Mouse (Mus musculus): Measurements from ENCODE around the gene BC030870. TPM values are rescaled to one million over a fixed set of nuclear protein-coding genes. Genes with fewer than 3 reads are reported as not detected.

The BC030870 gene
- polyA plus RNA-seq, 1 experiment from 2014 or later: not detected

DNA sequence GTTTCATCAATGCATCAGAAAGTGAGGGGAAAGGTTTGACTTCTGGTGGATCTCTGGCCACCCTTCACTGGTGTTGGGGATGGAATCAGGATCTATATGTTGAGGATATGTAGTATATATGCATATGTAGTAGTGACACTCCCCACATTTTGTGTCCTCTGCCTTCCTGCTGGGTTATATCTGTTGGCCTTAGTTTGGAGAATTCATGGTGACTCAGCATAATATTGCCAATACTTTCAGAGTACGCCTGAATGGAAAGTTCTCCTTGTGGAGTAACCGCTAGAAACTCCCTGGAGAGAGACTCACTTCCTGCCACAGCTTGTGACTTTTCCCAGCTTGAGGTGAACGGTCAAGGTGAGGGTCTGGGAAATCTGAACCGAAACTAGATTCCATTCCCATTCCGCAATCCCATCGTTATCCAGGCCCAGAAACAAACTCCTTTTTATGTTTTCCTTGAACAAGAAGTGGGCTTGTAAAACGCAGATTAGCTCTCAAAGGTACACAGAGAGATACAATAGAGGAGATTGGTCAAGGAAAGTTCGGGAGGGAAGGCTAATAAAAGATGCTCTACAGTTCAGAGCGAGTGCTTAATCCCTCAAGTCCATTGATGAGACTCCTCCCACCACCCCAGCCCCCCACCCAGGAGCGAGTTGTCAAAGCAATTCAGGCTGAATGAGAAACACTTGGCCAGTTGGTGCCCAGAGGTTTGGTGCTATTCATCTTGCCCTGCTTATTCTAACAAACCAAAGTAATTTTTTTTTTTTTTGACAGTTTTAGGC, 61.5 kb downstream of the BC030870 start:
- WGBS: 7% methylated on average over 10 of the region's 10 CpGs
- peak overlapping the region; percentile 59; the same call in 1 of the 2 replicates for H3K27ac ChIP-seq
- H3K4me3 ChIP-seq (replicated peaks): no peak overlapping the region
- ATAC-seq (ENCODE audit: low FRiP score): peak; percentile 65
- H3K36me3 ChIP-seq (replicated peaks): no peaks in the 10 kb centered on the region
- peaks cover 5% of the 10 kb centered on the region; the same call in 1 of the 2 replicates for H3K4me1 ChIP-seq
- H3K27me3 ChIP-seq: no peaks in the 10 kb centered on the region
- H3K4me2 ChIP-seq: peak overlapping the region; percentile 31
- H3K9me3 ChIP-seq: no peaks in the 10 kb centered on the region
- H3K9ac ChIP-seq: no peak overlapping the region

DNA sequence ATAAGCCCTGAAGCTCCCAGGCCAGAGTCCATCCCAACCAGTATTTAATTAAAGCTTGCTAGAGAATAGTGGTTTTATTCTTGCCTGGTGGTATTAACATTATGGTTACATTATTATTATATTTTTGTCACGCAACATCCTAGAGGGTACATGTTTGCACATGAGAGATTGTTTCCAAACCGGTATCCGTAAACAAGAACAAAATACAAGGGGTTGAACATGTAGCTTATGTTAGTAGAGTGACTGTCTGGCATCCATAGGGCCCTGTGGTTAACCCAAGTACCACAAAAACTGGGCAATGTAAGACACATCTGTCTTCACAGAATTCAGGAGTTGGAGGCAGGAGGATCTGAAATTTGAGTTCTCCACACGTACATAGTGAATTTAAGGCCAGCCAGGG, 62.3 kb downstream of the BC030870 start:
- H3K4me3 ChIP-seq (replicated peaks): no peak overlapping the region
- WGBS: 93% methylated on average over 4 of the region's 4 CpGs
- H3K27me3 ChIP-seq: no peaks in the 10 kb centered on the region
- ATAC-seq (ENCODE audit: low FRiP score): no peak
- H3K9me3 ChIP-seq: no peaks in the 10 kb centered on the region
- no peaks in the 10 kb centered on the region for H3K36me3 ChIP-seq (replicated peaks)
- H3K4me2 ChIP-seq: no peak overlapping the region
- H3K27ac ChIP-seq: no peak overlapping the region
- H3K4me1 ChIP-seq: peaks cover 5% of the 10 kb centered on the region; the same call in 1 of the 2 replicates
- H3K9ac ChIP-seq: no peak overlapping the region

GRCm38 (mm10) chr8:65065622-65066021, 63.7 kb downstream of the BC030870 start:
- WGBS: 100% methylated on average over 3 of the region's 3 CpGs
- ATAC-seq (ENCODE audit: low FRiP score): no peak
- Histone ChIP-seq H3K36me3 (replicated peaks) (no peaks in the 10 kb centered on the region), H3K4me3 (replicated peaks) (no peak overlapping the region), H3K9me3 (no peaks in the 10 kb centered on the region), H3K27me3 (no peaks in the 10 kb centered on the region), H3K4me1 (peaks cover 5% of the 10 kb centered on the region; the same call in 1 of the 2 replicates), H3K9ac (no peak overlapping the region), H3K4me2 (no peak overlapping the region), H3K27ac (no peak overlapping the region)

DNA sequence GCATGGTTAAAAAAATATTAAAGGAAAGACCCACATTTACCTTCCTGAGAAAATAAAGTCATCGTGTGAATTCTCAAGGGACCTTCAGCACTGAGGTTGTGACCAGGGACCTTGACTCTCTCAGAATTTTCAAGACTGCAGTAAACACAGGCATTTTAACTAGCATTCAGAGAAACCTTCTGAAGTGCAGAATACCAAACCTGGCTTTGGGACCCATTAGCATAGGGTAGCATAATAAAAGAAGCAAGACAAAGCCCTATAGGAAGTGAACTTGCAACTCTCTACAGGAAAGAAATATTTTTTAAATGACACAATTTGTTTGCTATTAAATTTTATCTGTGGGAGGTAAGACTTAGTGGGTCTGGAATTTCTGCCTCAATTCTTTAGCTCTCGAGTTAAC, 65.3 kb downstream of the BC030870 start:
- H3K27me3 ChIP-seq: no peaks in the 10 kb centered on the region
- H3K4me3 ChIP-seq (replicated peaks): no peak overlapping the region
- no peaks in the 10 kb centered on the region for H3K9me3 ChIP-seq
- no peak overlapping the region for H3K9ac ChIP-seq
- H3K36me3 ChIP-seq (replicated peaks): no peaks in the 10 kb centered on the region
- no peak overlapping the region for H3K27ac ChIP-seq
- no peak overlapping the region for H3K4me2 ChIP-seq
- no peak for ATAC-seq (ENCODE audit: low FRiP score)
- H3K4me1 ChIP-seq: peaks cover 5% of the 10 kb centered on the region; the same call in 1 of the 2 replicates
- 51% methylated on average over 2 of the region's 2 CpGs for WGBS

GRCm38 (mm10) chr8:65062195-65062594, 67.2 kb downstream of the BC030870 start:
- Histone ChIP-seq H3K9ac (no peak overlapping the region), H3K4me1 (no peaks in the 10 kb centered on the region), H3K4me3 (replicated peaks) (no peak overlapping the region), H3K27me3 (no peaks in the 10 kb centered on the region), H3K36me3 (replicated peaks) (no peaks in the 10 kb centered on the region), H3K9me3 (no peaks in the 10 kb centered on the region), H3K27ac (no peak overlapping the region), H3K4me2 (no peak overlapping the region)
- 70% methylated on average over 4 of the region's 4 CpGs for WGBS
- no peak for ATAC-seq (ENCODE audit: low FRiP score)

GRCm38 (mm10) chr8:65056722-65057121, 72.6 kb downstream of the BC030870 start:
- Histone ChIP-seq H3K27ac (no peak overlapping the region), H3K27me3 (no peaks in the 10 kb centered on the region), H3K4me1 (no peaks in the 10 kb centered on the region), H3K4me3 (replicated peaks) (no peak overlapping the region), H3K36me3 (replicated peaks) (no peaks in the 10 kb centered on the region), H3K9ac (no peak overlapping the region), H3K4me2 (no peak overlapping the region), H3K9me3 (no peaks in the 10 kb centered on the region)
- 92% methylated on average over 4 of the region's 4 CpGs for WGBS
- no peak for ATAC-seq (ENCODE audit: low FRiP score)

DNA sequence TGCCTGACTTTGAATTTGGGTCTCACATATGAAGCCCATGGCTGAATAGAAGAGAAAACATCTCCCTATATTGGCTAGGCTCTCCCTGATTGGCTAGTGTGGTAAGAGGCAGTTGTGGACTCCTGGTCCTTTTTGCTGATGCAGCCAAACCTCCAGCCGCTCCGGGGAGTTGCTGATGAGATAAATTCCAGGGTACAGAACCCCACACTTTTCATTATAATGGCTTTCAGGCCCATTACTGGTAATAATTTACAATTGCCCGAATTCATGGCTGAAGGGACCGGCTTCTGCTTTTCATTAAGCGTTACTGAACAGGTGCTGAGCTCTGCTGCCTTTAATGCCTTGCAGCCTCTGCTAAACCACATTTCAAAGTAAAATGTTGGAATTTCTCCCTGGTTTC, 75.4 kb downstream of the BC030870 start:
- H3K36me3 ChIP-seq (replicated peaks): no peaks in the 10 kb centered on the region
- no peak overlapping the region for H3K9ac ChIP-seq
- 71% methylated on average over 5 of the region's 5 CpGs for WGBS
- H3K27ac ChIP-seq: no peak overlapping the region
- H3K4me3 ChIP-seq (replicated peaks): no peak overlapping the region
- H3K4me2 ChIP-seq: no peak overlapping the region
- no peak for ATAC-seq (ENCODE audit: low FRiP score)
- H3K27me3 ChIP-seq: no peaks in the 10 kb centered on the region
- H3K9me3 ChIP-seq: no peaks in the 10 kb centered on the region
- H3K4me1 ChIP-seq: no peaks in the 10 kb centered on the region

GRCm38 (mm10) chr8:65053554-65053953, 75.8 kb downstream of the BC030870 start:
- no peak overlapping the region for H3K4me3 ChIP-seq (replicated peaks)
- WGBS: 90% methylated on average over 3 of the region's 3 CpGs
- no peak for ATAC-seq (ENCODE audit: low FRiP score)

GRCm38 (mm10) chr8:65047801-65048200, 81.6 kb downstream of the BC030870 start:
- H3K4me2 ChIP-seq: no peak overlapping the region
- H3K4me3 ChIP-seq (replicated peaks): no peak overlapping the region
- no peaks in the 10 kb centered on the region for H3K9me3 ChIP-seq
- peaks cover 5% of the 10 kb centered on the region; the same call in 1 of the 2 replicates for H3K4me1 ChIP-seq
- 80% methylated on average over 4 of the region's 4 CpGs for WGBS
- H3K36me3 ChIP-seq (replicated peaks): no peaks in the 10 kb centered on the region
- ATAC-seq (ENCODE audit: low FRiP score): no peak
- no peaks in the 10 kb centered on the region for H3K27me3 ChIP-seq
- H3K27ac ChIP-seq: no peak overlapping the region
- no peak overlapping the region for H3K9ac ChIP-seq

More at GRCm38 (mm10) chr8:65053554-65053953, 75.8 kb downstream of the BC030870 start:
- no peaks in the 10 kb centered on the region for H3K4me1 ChIP-seq
- H3K27ac ChIP-seq: no peak overlapping the region
- no peaks in the 10 kb centered on the region for H3K27me3 ChIP-seq
- H3K9ac ChIP-seq: no peak overlapping the region
- no peak overlapping the region for H3K4me2 ChIP-seq
- no peaks in the 10 kb centered on the region for H3K9me3 ChIP-seq
- no peaks in the 10 kb centered on the region for H3K36me3 ChIP-seq (replicated peaks)

GRCm38 (mm10) chr8:65047193-65047592, 82.2 kb downstream of the BC030870 start:
- no peak overlapping the region for H3K27ac ChIP-seq
- no peak overlapping the region for H3K9ac ChIP-seq
- H3K4me3 ChIP-seq (replicated peaks): no peak overlapping the region
- no peaks in the 10 kb centered on the region for H3K36me3 ChIP-seq (replicated peaks)
- no peaks in the 10 kb centered on the region for H3K9me3 ChIP-seq
- no peak overlapping the region for H3K4me2 ChIP-seq
- 95% methylated on average over 4 of the region's 4 CpGs for WGBS
- H3K27me3 ChIP-seq: no peaks in the 10 kb centered on the region
- no peak for ATAC-seq (ENCODE audit: low FRiP score)
- peaks cover 5% of the 10 kb centered on the region; the same call in 1 of the 2 replicates for H3K4me1 ChIP-seq

GRCm38 (mm10) chr8:65046565-65046964, 82.8 kb downstream of the BC030870 start:
- H3K4me2 ChIP-seq: no peak overlapping the region
- no peak for ATAC-seq (ENCODE audit: low FRiP score)
- no peaks in the 10 kb centered on the region for H3K27me3 ChIP-seq
- no peak overlapping the region for H3K27ac ChIP-seq
- H3K9ac ChIP-seq: no peak overlapping the region
- WGBS: 37% methylated on average over 5 of the region's 5 CpGs
- H3K4me1 ChIP-seq: peaks cover 5% of the 10 kb centered on the region; the same call in 1 of the 2 replicates
- no peak overlapping the region for H3K4me3 ChIP-seq (replicated peaks)
- no peaks in the 10 kb centered on the region for H3K36me3 ChIP-seq (replicated peaks)
- H3K9me3 ChIP-seq: no peaks in the 10 kb centered on the region

DNA sequence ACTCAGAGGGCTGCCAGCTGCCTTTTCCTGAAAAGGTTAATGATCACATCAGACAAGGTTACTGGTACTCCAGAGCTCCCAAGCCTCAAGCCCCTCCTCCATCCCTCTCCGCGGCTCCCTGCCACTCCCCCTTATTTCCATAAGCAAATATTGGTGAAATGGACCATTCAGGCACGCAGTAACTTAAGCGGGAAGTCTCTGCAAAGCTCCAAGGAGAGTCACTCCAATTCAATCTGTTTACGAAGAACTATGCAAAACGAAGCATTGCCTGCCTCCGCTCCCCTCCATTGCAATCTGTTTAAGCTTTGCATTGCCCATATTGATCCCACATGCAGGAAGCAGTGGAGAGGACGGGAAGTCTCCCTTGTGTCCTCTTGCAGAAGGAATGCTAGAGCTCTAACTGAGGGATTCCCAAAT, 92.2 kb downstream of the BC030870 start, which contains the start of gene Apela:
TSS of gene Apela (minus strand) at position 220 of the 417 bp plus-strand sequence.
- Histone ChIP-seq H3K4me3 (replicated peaks) (peak within 1 kb of the TSS; percentile 33), H3K36me3 (replicated peaks) (no peaks in the 10 kb centered on the region), H3K27me3 (no peaks in the 10 kb centered on the region), H3K4me2 (peak within 1 kb of the TSS; percentile 58), H3K9me3 (no peaks in the 10 kb centered on the region), H3K9ac (peak within 1 kb of the TSS; percentile 33; the same call in 1 of the 2 replicates), H3K4me1 (peaks cover 24% of the 10 kb centered on the region), H3K27ac (no peak within 1 kb of the TSS)
- ATAC-seq (ENCODE audit: low FRiP score): peak; percentile 75
- WGBS: 2% methylated on average over 8 of the region's 8 CpGs
